Mouse (Mus musculus) MEL-GATA-1-ER (cell line): ENCODE measurements around the gene Bnip3.

Experiments used
- DNase-seq: peaks from one replicate; pipeline ENCODE4 v3.0.0-alpha.2; 2012; ENCODE audit warnings: low read depth; ENCODE audit errors: extremely low read depth

The Bnip3 gene

DNA sequence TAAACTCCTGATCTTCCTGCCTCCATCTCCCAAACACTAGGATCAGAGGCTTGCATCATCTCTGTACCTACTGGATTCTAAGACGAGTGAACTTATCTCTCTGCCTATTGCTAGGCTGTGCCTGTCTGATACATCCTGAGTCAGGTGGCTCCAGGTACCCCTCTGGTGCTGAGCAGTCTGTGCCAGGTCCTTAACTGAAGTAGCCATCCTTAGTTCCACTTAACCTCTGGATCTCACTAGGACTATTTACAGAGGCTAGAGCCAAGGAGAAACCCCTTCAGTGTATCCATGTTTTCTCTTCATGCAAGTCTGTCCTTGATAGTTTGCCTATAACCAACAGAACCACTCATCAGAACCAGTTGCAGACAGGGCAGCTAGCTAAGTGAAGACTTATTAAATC is 2.9 kb downstream of the Bnip3 start:
- DNase-seq: no peak

DNA sequence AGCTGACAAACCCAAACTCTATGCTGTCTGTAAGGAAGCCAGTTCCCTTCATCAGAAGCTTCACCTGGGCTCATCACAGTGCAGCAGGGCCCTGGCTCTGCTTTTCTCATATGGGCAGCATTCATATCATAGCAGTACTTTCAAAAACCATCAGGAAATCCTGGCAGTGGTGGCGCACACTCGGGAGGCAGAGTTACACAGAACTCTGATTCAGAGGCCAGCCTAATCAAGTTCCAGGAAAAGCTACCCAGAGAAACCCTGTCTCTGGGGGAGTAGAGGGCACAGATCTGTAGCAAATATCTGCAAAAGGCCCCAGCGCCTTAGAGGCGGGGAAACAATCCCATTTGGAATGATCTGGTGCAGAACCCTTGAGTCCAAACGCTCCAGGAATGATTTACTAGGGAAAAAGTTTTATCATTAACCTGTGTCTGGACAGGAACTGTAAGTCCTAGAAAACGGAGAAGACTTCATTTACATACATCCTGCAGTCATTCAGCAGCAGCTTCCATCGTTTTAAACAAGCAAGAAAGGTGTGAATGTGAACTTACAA is 5.4 kb downstream of the Bnip3 start:
- no peak for DNase-seq

DNA sequence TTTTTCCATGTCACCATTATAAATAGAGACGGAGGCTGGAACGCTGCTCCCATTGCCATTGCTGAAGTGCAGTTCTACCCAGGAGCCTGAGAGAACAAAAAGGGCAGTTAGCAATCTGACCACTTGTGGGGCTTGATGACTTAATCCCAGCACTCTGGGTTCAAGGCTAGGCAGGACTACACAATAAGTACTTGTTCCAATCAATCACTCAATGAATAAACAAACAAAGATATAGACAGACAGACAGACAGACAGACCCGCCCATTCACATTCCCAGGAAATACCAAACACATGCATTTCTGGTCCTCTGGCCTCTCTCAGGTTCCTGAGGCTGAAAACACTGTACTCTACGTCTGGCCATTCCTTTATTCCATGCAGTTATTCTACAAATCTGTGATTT is 10.6 kb downstream of the Bnip3 start:
- DNase-seq: no peak

GRCm38 (mm10) chr7:138898122-138898521 is 11.2 kb downstream of the Bnip3 start:
- DNase-seq: no peak

DNA sequence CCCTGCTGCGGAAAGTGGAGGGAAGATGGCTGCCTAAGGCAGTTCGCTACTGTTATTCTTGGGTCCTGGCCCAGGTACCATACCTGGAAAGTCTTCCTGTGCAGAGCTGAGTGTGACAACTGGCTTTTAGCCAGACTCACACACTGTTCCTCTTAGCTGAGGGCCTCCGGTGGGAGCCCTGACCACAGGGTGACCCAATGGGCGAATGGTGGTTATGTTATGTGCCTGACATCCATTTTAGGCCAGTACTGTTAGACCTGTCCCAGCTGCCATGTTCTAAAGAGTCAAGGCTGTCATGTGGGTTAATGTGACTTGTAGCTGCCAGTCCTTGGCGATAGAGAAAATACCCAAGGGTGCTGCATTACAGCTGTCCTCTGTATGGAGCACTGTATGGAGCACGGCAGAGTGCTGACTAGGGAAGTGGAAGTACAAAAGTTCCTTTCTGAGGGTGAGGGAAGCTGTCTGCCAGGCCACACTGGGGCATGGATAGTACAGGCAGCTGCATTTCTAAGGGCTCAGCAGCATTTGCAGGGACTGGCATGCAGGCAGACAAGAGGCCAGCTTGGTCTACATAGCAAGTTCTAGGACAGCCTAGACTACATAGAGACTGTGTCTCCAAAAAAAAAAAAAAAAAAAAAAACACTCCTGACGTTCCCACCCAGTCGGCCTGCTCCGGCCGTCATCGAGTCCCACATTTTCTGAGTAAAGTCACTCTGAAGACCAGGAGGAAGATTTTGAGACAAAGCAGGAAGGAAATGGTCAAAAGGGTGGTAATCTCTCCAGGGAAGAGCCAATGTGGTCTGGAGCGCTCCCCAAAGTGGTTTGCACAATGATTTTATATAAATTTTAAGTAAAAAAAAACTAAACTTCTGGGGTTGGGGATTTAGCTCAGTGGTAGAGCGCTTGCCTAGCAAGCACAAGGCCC is 23.7 kb downstream of the Bnip3 start:
- DNase-seq: no peak

DNA sequence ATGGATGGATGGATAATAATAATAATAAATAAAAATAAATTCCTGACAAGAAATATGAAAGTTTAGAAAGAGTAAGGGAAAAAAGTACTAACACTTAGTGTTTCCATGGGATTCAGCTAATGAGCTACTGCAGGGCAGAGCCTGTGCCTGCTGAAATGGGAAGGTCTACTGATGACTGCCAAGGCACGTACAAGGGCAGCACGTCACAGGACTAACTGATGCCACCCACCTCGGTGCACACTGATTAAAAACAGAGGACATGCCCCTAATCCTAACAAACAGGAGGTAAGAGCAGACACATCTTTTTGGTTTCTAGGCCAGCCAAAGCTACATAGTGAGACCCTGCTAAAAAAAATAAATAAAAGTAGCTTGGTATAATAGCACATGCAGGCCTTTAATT is 25.6 kb downstream of the Bnip3 start:
- DNase-seq: no peak

GRCm38 (mm10) chr7:138875031-138875430 is 34.3 kb downstream of the Bnip3 start:
- DNase-seq: no peak

GRCm38 (mm10) chr7:138872956-138873355 is 36.4 kb downstream of the Bnip3 start:
- DNase-seq: no peak

GRCm38 (mm10) chr7:138868316-138868715 is 41.0 kb downstream of the Bnip3 start:
- no peak for DNase-seq

GRCm38 (mm10) chr7:138867286-138867685 is 42.0 kb downstream of the Bnip3 start:
- DNase-seq: no peak

- DNase-seq: no peak
These were observed 44.5 kb downstream of the Bnip3 start for GRCm38 (mm10) chr7:138864776-138865175.

DNA sequence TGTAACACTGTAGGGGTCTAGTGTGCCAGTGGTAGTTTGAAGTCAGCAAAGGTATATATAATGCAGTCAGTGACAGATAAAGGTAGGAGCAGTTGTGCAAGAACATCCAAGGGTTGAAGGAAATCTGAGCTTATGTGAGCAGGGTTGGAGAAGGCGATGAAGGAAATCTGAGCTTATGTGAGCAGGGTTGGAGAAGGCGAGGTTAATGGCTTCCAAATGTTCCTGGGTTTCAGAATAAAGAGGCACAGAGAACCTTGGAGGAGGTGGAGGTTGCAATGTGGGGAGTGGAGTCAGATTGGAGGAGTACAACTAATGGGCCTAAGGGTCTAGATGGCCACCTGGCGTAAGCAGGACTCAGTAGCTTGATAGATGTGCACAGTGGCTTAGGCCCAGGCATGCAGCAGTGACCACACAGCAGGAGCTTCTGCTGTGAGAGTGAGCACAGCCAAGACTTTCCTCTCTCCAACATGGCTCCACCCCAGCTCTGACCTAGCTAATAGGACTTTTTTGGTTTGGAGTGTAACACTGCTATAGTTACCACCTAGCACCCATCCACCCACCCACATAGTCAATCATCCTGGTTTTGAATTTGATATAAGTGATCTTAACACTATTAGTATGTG is 45.3 kb downstream of the Bnip3 start:
- no peak for DNase-seq

GRCm38 (mm10) chr7:138856670-138857069 is 52.6 kb downstream of the Bnip3 start:
- no peak for DNase-seq

DNA sequence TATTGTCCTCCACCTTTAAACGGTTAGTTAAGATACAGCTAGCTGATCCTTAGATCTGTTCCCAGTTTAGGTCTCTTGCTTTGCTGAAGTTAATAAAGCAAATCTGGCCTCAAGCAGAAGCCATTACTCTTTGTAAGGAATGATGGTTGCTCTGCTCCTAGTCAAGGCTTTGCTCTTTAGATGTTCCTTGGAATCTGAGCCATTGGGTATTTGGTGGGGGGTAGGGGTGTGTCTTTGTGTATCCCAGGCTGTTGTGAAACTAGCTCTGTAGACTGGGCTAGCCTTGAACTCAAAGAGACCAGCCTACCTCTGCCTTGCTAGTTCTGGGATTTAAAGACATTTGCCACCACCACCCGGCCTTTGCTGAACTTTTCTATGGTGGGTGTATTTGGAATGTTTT is 55.1 kb downstream of the Bnip3 start:
- no peak for DNase-seq

DNA sequence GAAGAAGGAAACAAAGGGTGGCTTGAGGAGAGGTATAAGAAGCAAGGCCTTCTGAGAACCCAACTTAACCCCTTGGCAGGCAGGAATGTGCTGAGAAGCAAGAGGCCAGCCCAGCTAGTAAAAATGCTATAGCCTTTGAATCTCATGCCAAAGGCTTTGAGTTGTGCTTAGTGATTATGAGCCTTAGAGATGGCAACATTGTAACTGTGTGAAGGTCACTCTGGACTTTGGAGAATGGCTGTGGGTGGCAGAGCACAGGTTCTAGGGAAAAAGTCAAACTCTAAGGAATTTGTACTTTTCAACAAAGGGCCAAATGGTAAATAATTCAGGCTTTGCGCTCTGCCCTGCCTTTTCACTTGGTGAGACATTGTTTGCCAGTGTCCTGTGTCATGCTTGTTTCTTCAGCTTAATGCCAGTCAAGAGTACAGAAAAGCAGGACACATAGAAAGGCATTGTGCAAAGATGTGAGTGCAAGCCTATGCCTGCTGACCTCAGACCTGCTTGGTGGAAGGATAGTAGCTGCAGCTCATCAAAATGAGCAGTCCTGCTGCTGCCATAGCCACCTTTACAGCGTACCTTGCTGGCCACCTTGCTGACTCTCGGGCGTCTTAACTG is 55.8 kb downstream of the Bnip3 start:
- DNase-seq: no peak

GRCm38 (mm10) chr7:138850083-138850482 is 59.2 kb downstream of the Bnip3 start:
- DNase-seq: no peak

DNA sequence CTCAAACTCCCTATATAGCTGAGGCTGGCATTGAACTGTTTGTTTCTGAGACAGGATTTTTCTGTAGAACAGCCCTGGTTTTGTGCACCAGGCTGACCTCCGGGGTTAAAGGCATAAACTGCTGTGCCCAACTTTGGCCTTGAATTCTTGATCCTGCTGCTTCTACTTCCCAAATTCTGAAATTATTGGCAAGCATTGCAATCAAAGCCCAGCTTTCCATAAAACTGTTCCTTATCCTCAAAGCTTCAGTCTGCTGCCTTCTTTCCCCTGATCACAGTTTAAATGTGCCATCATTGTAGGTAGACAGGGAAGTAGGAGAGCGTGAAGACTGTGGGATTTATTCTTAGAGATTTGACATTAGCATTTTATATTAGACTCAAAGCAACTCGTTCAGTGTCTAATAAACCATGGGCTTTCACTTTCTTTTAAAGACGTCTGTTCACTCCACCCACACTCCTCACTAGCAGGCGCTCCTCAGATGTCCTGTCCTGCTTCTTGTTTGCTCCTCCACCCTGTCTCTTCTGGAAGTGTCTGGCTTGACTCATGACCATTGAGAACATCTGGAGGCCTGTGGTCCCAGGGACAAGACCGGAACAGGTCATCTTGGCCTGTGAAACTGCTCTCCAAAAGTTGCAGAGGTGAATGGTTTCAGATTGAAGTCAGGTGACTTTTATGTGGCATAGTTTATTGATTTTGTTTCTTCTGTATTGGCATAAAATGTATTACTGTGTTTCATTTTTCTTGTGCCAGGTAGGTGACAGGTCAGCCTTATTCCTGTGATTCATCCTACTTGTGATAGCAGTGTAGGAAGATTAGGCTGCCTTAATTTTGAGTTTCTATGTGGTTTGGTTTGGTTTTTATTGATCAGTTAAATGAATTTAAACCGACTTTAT is 61.0 kb downstream of the Bnip3 start:
- no peak for DNase-seq

- no peak for DNase-seq
These were observed 61.8 kb downstream of the Bnip3 start for GRCm38 (mm10) chr7:138847316-138848027.

- DNase-seq: no peak
These were observed 62.8 kb downstream of the Bnip3 start for GRCm38 (mm10) chr7:138846502-138846991.
